Mouse (Mus musculus): Measurements from ENCODE around the gene Gpat2.

- TF ChIP-seq POLR2A (IDR thresholded peaks at IDR 0.05; ENCODE audit: low read depth, low read length) (no peak), CTCF (IDR thresholded peaks at IDR 0.05; ENCODE audit: extremely low read depth, insufficient read depth, insufficient read length, insufficient replicate concordance) (no peak)
These were observed 12.7 kb downstream of the Gpat2 start for GRCm38 (mm10) chr2:127437697-127438096.

All from spleen, adult 2 months (tissue).